Mouse (Mus musculus) limb, embryonic 13.5 days (tissue): ENCODE measurements at regions not wholly inside any gene's neighbourhood (a gene's known extent, or its start where the extent isn't known, plus 50 kb on each side); places are given as distances from the start of the nearest gene placed in this dataset.

ENCODE experiments used
- ATAC-seq: fragments of 200-750 bp; cut with Nextera tagmentation; 2 replicates; pipeline ENCODE4 v1.8.0; 2017; ENCODE audit warnings: low read depth, moderate number of reproducible peaks, moderate TSS enrichment; ENCODE audit not compliant: low FRiP score
- H3K27ac ChIP-seq: fragments of 300-500 bp; sonication (generic); 2 replicates; pipeline ENCODE4 v1.5.1; 2015; ENCODE audit warnings: inconsistent platforms, mild to moderate bottlenecking, moderate library complexity
- H3K27me3 ChIP-seq: fragments of 300-500 bp; sonication (generic); 2 replicates; pipeline ENCODE4 v1.6.1; 2015; ENCODE audit warnings: mild to moderate bottlenecking, inconsistent platforms
- H3K36me3 ChIP-seq: fragments of 300-500 bp; sonication (generic); 2 replicates; pipeline ENCODE4 v1.6.1; 2015; ENCODE audit warnings: inconsistent platforms, mild to moderate bottlenecking, moderate library complexity
- H3K4me1 ChIP-seq: fragments of 300-500 bp; sonication (generic); 2 replicates; pipeline ENCODE4 v1.6.1; 2015; ENCODE audit warnings: inconsistent platforms
- H3K4me2 ChIP-seq: fragments of 300-500 bp; sonication (generic); replicated peaks from 2 replicates; pipeline ENCODE4 v1.6.1; 2015; ENCODE audit warnings: inconsistent platforms, mild to moderate bottlenecking, moderate library complexity
- H3K4me3 ChIP-seq: fragments of 300-500 bp; sonication (generic); 2 replicates; pipeline ENCODE4 v1.5.1; 2015; ENCODE audit warnings: moderate library complexity, mild to moderate bottlenecking, inconsistent platforms
- H3K9ac ChIP-seq: fragments of 300-500 bp; sonication (generic); 2 replicates; pipeline ENCODE4 v1.6.1; 2015; ENCODE audit warnings: mild to moderate bottlenecking, inconsistent platforms
- H3K9me3 ChIP-seq: fragments of 300-500 bp; sonication (generic); 2 replicates; pipeline ENCODE4 v1.6.1; 2016; ENCODE audit warnings: inconsistent platforms
- WGBS: fragments of 180-500 bp; shearing (Covaris S2); methylation state at CpG from one replicate; pipeline ENCODE4 v1.1.7; 2015; 5-methylcytosine and 5-hydroxymethylcytosine counted together

- no peak overlapping the region for H3K9ac ChIP-seq
- H3K27ac ChIP-seq, result no peak overlapping the region
- ATAC-seq, result no peak
- no peaks in the 10 kb centered on the region for H3K9me3 ChIP-seq
- no peaks in the 10 kb centered on the region for H3K36me3 ChIP-seq
- WGBS, result 69% methylated on average over 3 of the region's 3 CpGs
- H3K4me1 ChIP-seq, result no peaks in the 10 kb centered on the region
- no peaks in the 10 kb centered on the region for H3K27me3 ChIP-seq
- no peak overlapping the region for H3K4me2 ChIP-seq
- H3K4me3 ChIP-seq, result no peak overlapping the region
These were observed 52.2 kb upstream of the Nt5e start for GRCm38 (mm10) chr9:88274681-88275336.

- Histone ChIP-seq H3K36me3 (no peaks in the 10 kb centered on the region), H3K4me3 (no peak overlapping the region), H3K9me3 (no peaks in the 10 kb centered on the region), H3K27me3 (no peaks in the 10 kb centered on the region), H3K27ac (no peak overlapping the region), H3K9ac (no peak overlapping the region), H3K4me1 (no peaks in the 10 kb centered on the region), H3K4me2 (no peak overlapping the region)
- whole genome bisulfite sequencing, result 86% methylated on average over 3 of the region's 3 CpGs
- ATAC-seq, result no peak
These were observed 50.9 kb upstream of the Nt5e start for GRCm38 (mm10) chr9:88276023-88276568.

GRCm38 (mm10) chr9:88277031-88277430 is 50.0 kb upstream of the Nt5e start:
- ATAC-seq, result no peak
- Histone ChIP-seq H3K9me3 (no peaks in the 10 kb centered on the region), H3K4me2 (no peak overlapping the region), H3K27ac (no peak overlapping the region), H3K36me3 (no peaks in the 10 kb centered on the region), H3K27me3 (no peaks in the 10 kb centered on the region), H3K9ac (no peak overlapping the region), H3K4me1 (no peaks in the 10 kb centered on the region), H3K4me3 (no peak overlapping the region)
- WGBS, result 85% methylated on average over 6 of the region's 6 CpGs
